Mouse (Mus musculus) CH12.LX (cell line): ENCODE measurements around the gene Dph1. TPM values are rescaled to one million over a fixed set of nuclear protein-coding genes. Genes with fewer than 3 reads are reported as not detected.

ENCODE experiments used
- DNase-seq: peaks from one replicate; pipeline ENCODE4 v3.0.0-alpha.2; 2013; ENCODE audit errors: extremely low read depth
- H3K27ac ChIP-seq: 2 replicates; pipeline ENCODE4 v1.5.1; 2012; ENCODE audit warnings: low read depth, mild to moderate bottlenecking, control low read depth, moderate library complexity; ENCODE audit not compliant: insufficient read depth
- H3K27me3 ChIP-seq: replicated peaks from 2 replicates; pipeline ENCODE3; 2012; ENCODE audit warnings: inconsistent platforms
- H3K36me3 ChIP-seq, 2 experiments: replicated peaks in 1 of 2; 2 replicates each; pipeline versions ENCODE3 to v1.6.1; 2012; ENCODE audit warnings: inconsistent platforms in 1 of 2, low read length in 1 of 2, mild to moderate bottlenecking in 1 of 2, mixed read lengths in 1 of 2, moderate library complexity in 1 of 2; ENCODE audit not compliant: control insufficient read depth in 1 of 2, insufficient read depth in 1 of 2
- H3K4me1 ChIP-seq, 2 experiments: 2 replicates each; pipeline ENCODE4 v1.6.1; 2012; ENCODE audit warnings: inconsistent platforms in 1 of 2, moderate library complexity in 1 of 2; ENCODE audit not compliant: insufficient read depth in 2 of 2, control insufficient read depth in 1 of 2
- H3K4me2 ChIP-seq: 2 replicates; pipeline ENCODE4 v1.6.1; 2012; ENCODE audit warnings: low read depth, mild to moderate bottlenecking, control low read depth; ENCODE audit not compliant: poor library complexity, insufficient read depth, severe bottlenecking
- H3K4me3 ChIP-seq, 3 experiments: fragments of 150-350 bp in 1 of 3; sonication (generic) in 1 of 3; replicated peaks in 1 of 3; 2 replicates each; pipeline versions ENCODE3 to v1.5.1; 2011 to 2012; ENCODE audit warnings: low read depth in 2 of 3, low read length in 2 of 3, mild to moderate bottlenecking in 2 of 3, moderate library complexity in 2 of 3, control low read depth in 1 of 3, improper control_type of control experiment in 1 of 3, inconsistent platforms in 1 of 3, mixed read lengths in 1 of 3; ENCODE audit not compliant: poor library complexity in 1 of 3
- H3K79me2 ChIP-seq: replicated peaks from 2 replicates; pipeline ENCODE4 v1.6.1; 2012; ENCODE audit warnings: mild to moderate bottlenecking, moderate library complexity; ENCODE audit not compliant: control insufficient read depth, poor library complexity, insufficient read depth, severe bottlenecking; ENCODE audit errors: extremely low read depth
- H3K9ac ChIP-seq: 2 replicates; pipeline ENCODE4 v1.6.1; 2012; ENCODE audit warnings: low read depth, mild to moderate bottlenecking, control low read depth, moderate library complexity; ENCODE audit not compliant: insufficient read depth
- H3K9me3 ChIP-seq: replicated peaks from 2 replicates; pipeline ENCODE3; 2012; ENCODE audit warnings: low read length, inconsistent platforms, mixed read lengths
- CHD2 ChIP-seq: IDR thresholded peaks from 2 replicates; pipeline ENCODE4 v1.6.1; 2011; ENCODE audit warnings: low read length, improper control_type of control experiment
- CTCF ChIP-seq, 2 experiments: IDR thresholded peaks in 1 of 2; conservative IDR thresholded peaks in 1 of 2; 2 replicates each; pipeline ENCODE4 v1.5.1; 2011 to 2012; ENCODE audit warnings: low read depth in 2 of 2, low read length in 2 of 2, improper control_type of control experiment in 1 of 2, inconsistent platforms in 1 of 2, mild to moderate bottlenecking in 1 of 2, moderate library complexity in 1 of 2
- ELF1 ChIP-seq: IDR thresholded peaks from 2 replicates; pipeline ENCODE4 v1.6.1; 2014; ENCODE audit warnings: low read depth, mild to moderate bottlenecking, inconsistent platforms, low read length, improper control_type of control experiment
- ETS1 ChIP-seq: conservative IDR thresholded peaks from 2 replicates; pipeline ENCODE4 v1.6.1; 2012; ENCODE audit warnings: low read depth, mild to moderate bottlenecking, inconsistent platforms, low read length, improper control_type of control experiment, moderate library complexity
- GABPA ChIP-seq: IDR thresholded peaks from 2 replicates; pipeline ENCODE4 v1.6.1; 2012; ENCODE audit warnings: low read depth, low read length, improper control_type of control experiment, inconsistent platforms; ENCODE audit not compliant: insufficient replicate concordance
- HCFC1 ChIP-seq: IDR thresholded peaks from 2 replicates; pipeline ENCODE4 v1.6.1; 2012; ENCODE audit warnings: low read depth, mild to moderate bottlenecking, inconsistent platforms, low read length, improper control_type of control experiment
- IRF4 ChIP-seq: IDR thresholded peaks from 2 replicates; pipeline ENCODE4 v1.6.1; 2014; ENCODE audit warnings: low read depth, mild to moderate bottlenecking, inconsistent platforms, low read length, improper control_type of control experiment
- KAT2A ChIP-seq: IDR thresholded peaks from 2 replicates; pipeline ENCODE4 v1.6.1; 2012; ENCODE audit warnings: low read length, improper control_type of control experiment, inconsistent platforms; ENCODE audit not compliant: insufficient replicate concordance
- MAFK ChIP-seq: IDR thresholded peaks from 2 replicates; pipeline ENCODE4 v1.6.1; 2011; ENCODE audit warnings: low read length, improper control_type of control experiment; ENCODE audit not compliant: insufficient replicate concordance
- MAX ChIP-seq: IDR thresholded peaks from 2 replicates; pipeline ENCODE4 v1.6.1; 2011; ENCODE audit warnings: low read length, improper control_type of control experiment
- MAZ ChIP-seq: IDR thresholded peaks from 2 replicates; pipeline ENCODE4 v1.6.1; 2012; ENCODE audit warnings: low read depth, mild to moderate bottlenecking, inconsistent platforms, low read length, improper control_type of control experiment, moderate library complexity
- MYC ChIP-seq: IDR thresholded peaks from 2 replicates; pipeline ENCODE4 v1.6.1; 2011; ENCODE audit warnings: low read depth, mild to moderate bottlenecking, improper control_type of control experiment, low read length
- NELFE ChIP-seq: IDR thresholded peaks from 2 replicates; pipeline ENCODE4 v1.6.1; 2011; ENCODE audit warnings: low read depth, low read length, improper control_type of control experiment
- PAX5 ChIP-seq: IDR thresholded peaks from 2 replicates; pipeline ENCODE4 v1.6.1; 2012; ENCODE audit warnings: low read length, inconsistent platforms, mixed read lengths
- POLR2A ChIP-seq: IDR thresholded peaks from 2 replicates; pipeline ENCODE4 v1.6.1; 2011; ENCODE audit warnings: low read depth, mild to moderate bottlenecking, improper control_type of control experiment, low read length
- POLR2AphosphoS2 ChIP-seq: IDR thresholded peaks from 2 replicates; pipeline ENCODE4 v1.6.1; 2011; ENCODE audit warnings: low read depth, low read length, improper control_type of control experiment
- RCOR1 ChIP-seq: conservative IDR thresholded peaks from 2 replicates; pipeline ENCODE4 v1.6.1; 2012; ENCODE audit warnings: low read depth, mild to moderate bottlenecking, inconsistent platforms, low read length, improper control_type of control experiment
- UBTF ChIP-seq: IDR thresholded peaks from 2 replicates; pipeline ENCODE4 v1.6.1; 2012; ENCODE audit warnings: low read depth, mild to moderate bottlenecking, inconsistent platforms, low read length, improper control_type of control experiment, moderate library complexity
- USF1 ChIP-seq: IDR thresholded peaks from 2 replicates; pipeline ENCODE4 v1.6.1; 2014; ENCODE audit warnings: low read depth, mild to moderate bottlenecking, inconsistent platforms, low read length, improper control_type of control experiment
- ZKSCAN1 ChIP-seq: IDR thresholded peaks from 2 replicates; pipeline ENCODE4 v1.6.1; 2012; ENCODE audit warnings: low read depth, inconsistent platforms, low read length, improper control_type of control experiment, borderline replicate concordance
- ZMIZ1 ChIP-seq: IDR thresholded peaks from 2 replicates; pipeline ENCODE4 v1.6.1; 2012; ENCODE audit warnings: low read depth, mild to moderate bottlenecking, inconsistent platforms, low read length, improper control_type of control experiment
- ZNF384 ChIP-seq: IDR thresholded peaks from 2 replicates; pipeline ENCODE4 v1.6.1; 2012; ENCODE audit warnings: low read depth, low read length, improper control_type of control experiment, inconsistent platforms
- dilution Hi-C: fragments of 300-500 bp; cut with MboI; formaldehyde crosslinking; loops from 2 replicates; pipeline ENCODE4 v1.14.3; 2020; ENCODE audit warnings: low sequenced_read_pairs; ENCODE audit not compliant: extremely low pct_unique_long_range_greater_than_20kb, extremely low pct_ligation_motif_present
- in situ Hi-C: fragments of 300-500 bp; cut with MboI; formaldehyde crosslinking; loops from 3 replicates; pipeline ENCODE4 v1.14.3; 2019; ENCODE audit warnings: low sequenced_read_pairs, low pct_ligation_motif_present, low pct_unique_long_range_greater_than_20kb, mixed read lengths
- polyA plus RNA-seq: library from polyadenylated mRNA; unstranded; fragments of >175 nt; gene quantifications from 2 replicates; pipeline ENCODE4 v1.2.1, GENCODE M21; 2012; ENCODE audit warnings: low read depth; ENCODE audit not compliant: insufficient read length
- total RNA-seq, 2 experiments: library from RNA; depleted of rRNA; stranded (reverse); fragments of 300-350 nt in 1 of 2; fragments of >200 nt in 1 of 2; gene quantifications; 2 replicates each; pipeline ENCODE4 v1.2.3; 2012 to 2014

The Dph1 gene
- total and polyA plus RNA-seq, 3 experiments = 47.7 to 57.0 (median 54.7) TPM

GRCm38 (mm10) chr11:75157037-75157436 lies 34.0 kb downstream of the Dph1 start:
- no peak overlapping the region for H3K9ac ChIP-seq
- H3K9me3 ChIP-seq = no peaks in the 10 kb centered on the region
- dilution Hi-C loops = no loop called here
- H3K4me1 ChIP-seq = peaks cover 17 to 52% of the 10 kb centered on the region in 2 experiments
- peaks cover 17 to 64% of the 10 kb centered on the region in 2 experiments for H3K36me3 ChIP-seq
- no peak overlapping the region for H3K27ac ChIP-seq
- no peaks in the 10 kb centered on the region for H3K79me2 ChIP-seq
- DNase-seq = no peak
- H3K4me3 ChIP-seq = no peak overlapping the region
- no peaks in the 10 kb centered on the region for H3K27me3 ChIP-seq
- TF ChIP-seq UBTF (no peak), ZMIZ1 (no peak), CTCF (conservative IDR thresholded peaks at IDR 0.05 in 1 of 2, IDR thresholded peaks at IDR 0.05 in 1 of 2; ENCODE audit: low read depth in 2 of 2, low read length in 2 of 2) (no peak), MAFK (no peak), MYC (no peak), ZNF384 (no peak), HCFC1 (no peak), NELFE (no peak), USF1 (no peak), GABPA (no peak), IRF4 (no peak), MAZ (no peak), MAX (no peak), PAX5 (no peak), RCOR1 (no peak), ETS1 (no peak), KAT2A (no peak), POLR2A (no peak)
- TF ChIP-seq, all 38 proteins: peak for 0
- in situ Hi-C loops = loop anchor here (5.0 to 25.0 kb wide), 2 partner anchors 170 to 520 kb away; partner anchors contain the start of gene Cluh
- H3K4me2 ChIP-seq = no peak overlapping the region

DNA sequence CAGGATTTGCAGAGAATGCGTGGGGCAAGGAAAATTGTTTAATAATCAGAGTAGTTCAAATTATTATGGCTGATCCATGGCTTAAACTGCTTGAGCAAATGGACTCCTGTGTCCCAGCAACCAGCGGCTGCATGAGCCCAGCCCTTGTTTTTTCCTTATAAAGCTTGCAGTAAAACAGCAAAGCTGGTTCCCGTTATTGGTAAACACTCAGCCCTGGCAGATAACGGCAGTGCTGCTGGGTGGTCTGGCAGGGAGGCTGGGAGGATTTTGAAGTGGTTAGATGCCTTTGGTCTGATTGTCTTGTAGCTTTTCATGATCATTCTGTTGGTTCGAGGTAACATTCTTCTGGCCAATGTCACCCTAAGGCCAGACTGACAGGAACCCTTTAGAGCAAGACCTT lies 34.6 kb downstream of the Dph1 start:
- no peaks in the 10 kb centered on the region for H3K9me3 ChIP-seq
- in situ Hi-C loops = loop anchor here (5.0 to 25.0 kb wide), 2 partner anchors 169 to 519 kb away; partner anchors contain the start of gene Cluh
- H3K36me3 ChIP-seq = peaks cover 13 to 57% of the 10 kb centered on the region in 2 experiments
- peaks cover 17 to 56% of the 10 kb centered on the region in 2 experiments for H3K4me1 ChIP-seq
- no peak for DNase-seq
- no peak for TF ChIP-seq GABPA
- no peak for TF ChIP-seq ELF1
- TF ChIP-seq ETS1 = no peak
- TF ChIP-seq POLR2AphosphoS2 = no peak
- TF ChIP-seq ZKSCAN1 = no peak
- no peak for TF ChIP-seq MAZ
- TF ChIP-seq CHD2 = no peak
- H3K27ac ChIP-seq = no peak overlapping the region
- no peaks in the 10 kb centered on the region for H3K79me2 ChIP-seq
- no peak overlapping the region for H3K4me3 ChIP-seq
- H3K4me2 ChIP-seq = no peak overlapping the region
- no peaks in the 10 kb centered on the region for H3K27me3 ChIP-seq
- no peak overlapping the region for H3K9ac ChIP-seq
- dilution Hi-C loops = no loop called here
